Mouse (Mus musculus): ENCODE results near the gene Hdlbp. TPM values are rescaled to one million over a fixed set of nuclear protein-coding genes. Genes with fewer than 3 reads are reported as not detected.
"Not testable (repeated sequence)": the region's sequence is repeated elsewhere in the genome, so short reads cannot be mapped to it uniquely, and the experiment has no call there.

The Hdlbp gene
- polyA plus RNA-seq, 1 experiment, result 154 TPM

DNA sequence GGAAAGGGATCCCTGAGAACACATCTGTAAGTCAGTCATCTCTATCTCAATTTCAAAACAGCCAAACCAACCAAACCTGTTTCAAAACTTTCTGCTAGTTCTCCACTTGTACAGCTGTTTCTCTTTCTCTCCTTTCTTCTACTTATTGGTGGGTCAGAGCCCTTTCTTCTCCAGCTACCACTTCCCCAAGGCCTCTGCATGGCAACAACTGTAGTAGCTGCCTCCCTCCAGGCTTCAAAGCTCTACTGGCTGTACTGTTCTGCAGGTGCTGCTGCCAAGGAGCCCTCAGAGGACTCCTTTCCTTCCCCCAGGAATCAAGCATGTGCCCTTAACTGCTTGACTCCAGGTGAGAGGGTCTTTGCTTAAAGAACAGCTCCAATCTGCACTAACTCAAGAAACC is 12.9 kb downstream of the Hdlbp start:
- H3K36me3 ChIP-seq (ENCODE audit: control insufficient read depth, insufficient read depth), result no peaks in the 10 kb centered on the region
- no peaks in the 10 kb centered on the region for H3K27me3 ChIP-seq (ENCODE audit: control insufficient read depth, insufficient read depth, insufficient read length)
- no peak overlapping the region for H3K4me3 ChIP-seq
- peaks cover 60% of the 10 kb centered on the region for H3K79me2 ChIP-seq (ENCODE audit: control insufficient read depth, insufficient read depth)
- H3ac ChIP-seq (ENCODE audit: control insufficient read depth, insufficient read length), result no peak overlapping the region
- TF ChIP-seq POLR2AphosphoS2 (IDR thresholded peaks at IDR 0.05; ENCODE audit: insufficient read length, low read depth) (no peak), USF1 (IDR thresholded peaks at IDR 0.05; ENCODE audit: low read depth) (no peak), MYOG (IDR thresholded peaks at IDR 0.05; ENCODE audit: control insufficient read depth in 1 of 3, insufficient read depth in 1 of 3, insufficient read length in 2 of 3, low read depth in 2 of 3) (no peak), REST (IDR thresholded peaks at IDR 0.05; ENCODE audit: insufficient read depth, insufficient read length) (no peak), TCF3 (IDR thresholded peaks at IDR 0.05; ENCODE audit: insufficient read length, low read depth) (no peak), POLR2A (IDR thresholded peaks at IDR 0.05; ENCODE audit: insufficient read length, low read depth) (no peak), E2F4 (IDR thresholded peaks at IDR 0.05; ENCODE audit: insufficient read depth) (no peak), TCF12 (IDR thresholded peaks at IDR 0.05; ENCODE audit: insufficient read depth, poor library complexity, severe bottlenecking) (no peak), CEBPB (IDR thresholded peaks at IDR 0.05; ENCODE audit: insufficient read depth, poor library complexity, severe bottlenecking) (no peak), MYOD1 (IDR thresholded peaks at IDR 0.05; ENCODE audit: control insufficient read depth in 1 of 3, insufficient read length in 2 of 3, low read depth in 2 of 3) (no peak)
- H3K4me2 ChIP-seq (ENCODE audit: low read depth), result no peak overlapping the region

DNA sequence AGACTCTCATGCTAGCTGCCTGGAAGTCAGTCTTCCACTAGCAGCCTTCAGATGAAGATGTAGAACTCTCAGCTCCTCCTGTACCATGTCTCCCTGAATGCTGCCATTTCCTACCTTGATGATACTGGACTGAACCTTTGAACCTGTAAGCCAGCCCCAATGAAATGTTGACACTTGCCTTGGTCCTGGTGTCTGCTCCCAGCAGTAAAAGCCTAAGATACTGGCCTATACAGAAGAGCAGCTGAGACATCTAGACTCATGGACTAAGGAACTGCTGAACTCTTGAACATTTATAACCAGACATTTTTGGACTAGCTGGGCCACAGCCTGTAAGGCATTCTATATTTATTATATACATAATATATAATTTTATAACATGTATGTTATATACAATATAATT is 13.5 kb downstream of the Hdlbp start:
- H3K4me3 ChIP-seq, result no peak overlapping the region
- H3K27me3 ChIP-seq (ENCODE audit: control insufficient read depth, insufficient read depth, insufficient read length), result no peaks in the 10 kb centered on the region
- H3K36me3 ChIP-seq (ENCODE audit: control insufficient read depth, insufficient read depth), result no peaks in the 10 kb centered on the region
- no peak for TF ChIP-seq REST (IDR thresholded peaks at IDR 0.05; ENCODE audit: insufficient read depth, insufficient read length)
- TF ChIP-seq POLR2AphosphoS2 (IDR thresholded peaks at IDR 0.05; ENCODE audit: insufficient read length, low read depth), result no peak
- TF ChIP-seq E2F4 (IDR thresholded peaks at IDR 0.05; ENCODE audit: insufficient read depth), result no peak
- no peak for TF ChIP-seq USF1 (IDR thresholded peaks at IDR 0.05; ENCODE audit: low read depth)
- no peak for TF ChIP-seq MYOD1 (IDR thresholded peaks at IDR 0.05; ENCODE audit: control insufficient read depth in 1 of 3, insufficient read length in 2 of 3, low read depth in 2 of 3)
- no peak for TF ChIP-seq SRF (IDR thresholded peaks at IDR 0.05; ENCODE audit: control insufficient read depth, insufficient read length, low read depth)
- no peak overlapping the region for H3ac ChIP-seq (ENCODE audit: control insufficient read depth, insufficient read length)
- peaks cover 56% of the 10 kb centered on the region for H3K79me2 ChIP-seq (ENCODE audit: control insufficient read depth, insufficient read depth)
- H3K4me2 ChIP-seq (ENCODE audit: low read depth), result no peak overlapping the region

DNA sequence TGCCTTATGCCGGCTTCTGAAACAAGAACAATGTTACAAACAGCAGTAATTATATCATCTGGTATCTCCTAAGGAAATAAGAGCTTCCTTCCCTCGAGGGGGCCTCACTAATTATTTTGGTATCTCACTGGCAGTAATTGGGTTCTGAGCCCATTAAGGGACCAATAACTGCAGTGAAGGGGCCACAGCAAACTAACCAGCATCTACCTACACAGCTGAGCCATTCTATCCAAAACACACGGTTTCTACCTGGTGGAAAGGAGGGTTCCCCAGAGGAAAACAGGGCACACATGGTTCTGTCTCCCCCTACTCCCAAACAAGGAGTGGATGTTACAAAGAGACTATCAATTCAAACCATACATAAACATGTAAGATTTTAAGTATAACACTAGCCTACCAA is 19.5 kb downstream of the Hdlbp start:
- Histone ChIP-seq H3K4me3 (no peak overlapping the region), H3K79me2 (ENCODE audit: control insufficient read depth, insufficient read depth) (peaks cover 53% of the 10 kb centered on the region), H3K4me2 (ENCODE audit: low read depth) (no peak overlapping the region), H3ac (ENCODE audit: control insufficient read depth, insufficient read length) (no peak overlapping the region), H3K36me3 (ENCODE audit: control insufficient read depth, insufficient read depth) (no peaks in the 10 kb centered on the region), H3K27me3 (ENCODE audit: control insufficient read depth, insufficient read depth, insufficient read length) (no peaks in the 10 kb centered on the region)
- TF ChIP-seq REST (IDR thresholded peaks at IDR 0.05; ENCODE audit: insufficient read depth, insufficient read length) (no peak), POLR2A (IDR thresholded peaks at IDR 0.05; ENCODE audit: insufficient read length, low read depth) (no peak), TCF12 (IDR thresholded peaks at IDR 0.05; ENCODE audit: insufficient read depth, poor library complexity, severe bottlenecking) (no peak), SRF (IDR thresholded peaks at IDR 0.05; ENCODE audit: control insufficient read depth, insufficient read length, low read depth) (no peak), MYOG (IDR thresholded peaks at IDR 0.05; ENCODE audit: control insufficient read depth in 1 of 3, insufficient read depth in 1 of 3, insufficient read length in 2 of 3, low read depth in 2 of 3) (no peak)

DNA sequence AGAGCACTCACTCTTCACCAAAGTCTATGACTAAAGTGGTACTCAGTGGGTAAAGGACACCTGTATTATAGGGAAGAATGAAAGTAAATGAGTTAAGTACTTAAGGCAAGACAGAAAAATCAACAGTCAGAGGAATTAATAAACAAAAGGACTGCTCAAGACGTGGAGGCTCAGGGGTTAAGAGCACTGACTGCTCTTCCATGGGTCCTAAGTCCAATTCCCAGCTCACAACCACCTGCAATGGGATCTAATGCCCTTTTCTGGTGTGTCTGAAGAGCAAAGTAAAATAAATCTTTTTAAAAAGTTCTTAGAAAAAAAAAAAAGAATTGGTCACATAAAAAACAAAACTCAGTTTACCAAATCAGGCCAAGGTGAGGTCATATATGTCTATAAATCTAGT is 20.3 kb downstream of the Hdlbp start:
- no peak for TF ChIP-seq MYOD1 (IDR thresholded peaks at IDR 0.05; ENCODE audit: control insufficient read depth in 1 of 3, insufficient read length in 2 of 3, low read depth in 2 of 3)
- TF ChIP-seq SRF (IDR thresholded peaks at IDR 0.05; ENCODE audit: control insufficient read depth, insufficient read length, low read depth), result no peak
- no peak for TF ChIP-seq E2F4 (IDR thresholded peaks at IDR 0.05; ENCODE audit: insufficient read depth)
- TF ChIP-seq USF1 (IDR thresholded peaks at IDR 0.05; ENCODE audit: low read depth), result no peak
- no peak for TF ChIP-seq MYOG (IDR thresholded peaks at IDR 0.05; ENCODE audit: control insufficient read depth in 1 of 3, insufficient read depth in 1 of 3, insufficient read length in 2 of 3, low read depth in 2 of 3)
- no peak for TF ChIP-seq POLR2A (IDR thresholded peaks at IDR 0.05; ENCODE audit: insufficient read length, low read depth)
- no peak for TF ChIP-seq TCF12 (IDR thresholded peaks at IDR 0.05; ENCODE audit: insufficient read depth, poor library complexity, severe bottlenecking)
- TF ChIP-seq TCF3 (IDR thresholded peaks at IDR 0.05; ENCODE audit: insufficient read length, low read depth), result no peak
- TF ChIP-seq POLR2AphosphoS2 (IDR thresholded peaks at IDR 0.05; ENCODE audit: insufficient read length, low read depth), result no peak
- TF ChIP-seq REST (IDR thresholded peaks at IDR 0.05; ENCODE audit: insufficient read depth, insufficient read length), result no peak
- Histone ChIP-seq H3K4me2 (ENCODE audit: low read depth) (no peak overlapping the region), H3K36me3 (ENCODE audit: control insufficient read depth, insufficient read depth) (no peaks in the 10 kb centered on the region), H3ac (ENCODE audit: control insufficient read depth, insufficient read length) (no peak overlapping the region), H3K27me3 (ENCODE audit: control insufficient read depth, insufficient read depth, insufficient read length) (no peaks in the 10 kb centered on the region), H3K79me2 (ENCODE audit: control insufficient read depth, insufficient read depth) (peaks cover 48% of the 10 kb centered on the region), H3K4me3 (no peak overlapping the region)

DNA sequence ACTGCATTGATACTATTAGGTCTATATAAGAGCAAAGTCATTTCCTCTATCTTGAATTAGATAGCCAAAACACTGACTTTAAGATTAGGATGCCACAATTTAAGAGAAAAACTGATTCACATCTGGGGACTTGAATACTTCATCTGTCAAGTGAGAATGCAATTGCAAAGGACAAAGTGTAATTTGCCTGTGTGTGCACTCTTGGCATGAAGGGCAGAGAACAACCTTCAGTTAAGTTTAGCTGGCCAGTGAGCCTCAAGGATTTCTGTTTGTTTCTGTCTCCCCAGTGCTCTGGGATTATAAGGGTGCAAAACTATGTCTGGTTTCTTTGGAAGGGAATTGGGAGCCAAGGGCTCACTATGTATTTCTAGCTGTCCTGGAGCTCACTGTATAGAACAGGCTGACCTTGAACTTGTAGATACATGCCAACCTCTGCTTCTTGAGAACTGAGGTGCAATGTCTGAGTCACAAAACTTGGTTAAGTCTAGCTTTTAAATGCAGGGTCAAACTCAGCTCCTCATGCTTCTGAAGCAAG is 24.8 kb downstream of the Hdlbp start:
- no peak overlapping the region for H3ac ChIP-seq (ENCODE audit: control insufficient read depth, insufficient read length)
- H3K36me3 ChIP-seq (ENCODE audit: control insufficient read depth, insufficient read depth), result no peaks in the 10 kb centered on the region
- no peaks in the 10 kb centered on the region for H3K27me3 ChIP-seq (ENCODE audit: control insufficient read depth, insufficient read depth, insufficient read length)
- H3K79me2 ChIP-seq (ENCODE audit: control insufficient read depth, insufficient read depth), result peaks cover 32% of the 10 kb centered on the region
- TF ChIP-seq TCF12 (IDR thresholded peaks at IDR 0.05; ENCODE audit: insufficient read depth, poor library complexity, severe bottlenecking), result no peak
- TF ChIP-seq MAX (IDR thresholded peaks at IDR 0.05; ENCODE audit: low read depth), result no peak
- no peak for TF ChIP-seq USF1 (IDR thresholded peaks at IDR 0.05; ENCODE audit: low read depth)
- TF ChIP-seq MYOD1 (IDR thresholded peaks at IDR 0.05; ENCODE audit: control insufficient read depth in 1 of 3, insufficient read length in 2 of 3, low read depth in 2 of 3), result no peak
- TF ChIP-seq REST (IDR thresholded peaks at IDR 0.05; ENCODE audit: insufficient read depth, insufficient read length), result no peak
- TF ChIP-seq POLR2A (IDR thresholded peaks at IDR 0.05; ENCODE audit: insufficient read length, low read depth), result no peak
- no peak for TF ChIP-seq E2F4 (IDR thresholded peaks at IDR 0.05; ENCODE audit: insufficient read depth)
- TF ChIP-seq SRF (IDR thresholded peaks at IDR 0.05; ENCODE audit: control insufficient read depth, insufficient read length, low read depth), result no peak
- no peak for TF ChIP-seq MYOG (IDR thresholded peaks at IDR 0.05; ENCODE audit: control insufficient read depth in 1 of 3, insufficient read depth in 1 of 3, insufficient read length in 2 of 3, low read depth in 2 of 3)
- no peak for TF ChIP-seq CEBPB (IDR thresholded peaks at IDR 0.05; ENCODE audit: insufficient read depth, poor library complexity, severe bottlenecking)
- no peak for TF ChIP-seq POLR2AphosphoS2 (IDR thresholded peaks at IDR 0.05; ENCODE audit: insufficient read length, low read depth)
- TF ChIP-seq TCF3 (IDR thresholded peaks at IDR 0.05; ENCODE audit: insufficient read length, low read depth), result no peak
- no peak overlapping the region for H3K4me3 ChIP-seq
- no peak overlapping the region for H3K4me2 ChIP-seq (ENCODE audit: low read depth)

DNA sequence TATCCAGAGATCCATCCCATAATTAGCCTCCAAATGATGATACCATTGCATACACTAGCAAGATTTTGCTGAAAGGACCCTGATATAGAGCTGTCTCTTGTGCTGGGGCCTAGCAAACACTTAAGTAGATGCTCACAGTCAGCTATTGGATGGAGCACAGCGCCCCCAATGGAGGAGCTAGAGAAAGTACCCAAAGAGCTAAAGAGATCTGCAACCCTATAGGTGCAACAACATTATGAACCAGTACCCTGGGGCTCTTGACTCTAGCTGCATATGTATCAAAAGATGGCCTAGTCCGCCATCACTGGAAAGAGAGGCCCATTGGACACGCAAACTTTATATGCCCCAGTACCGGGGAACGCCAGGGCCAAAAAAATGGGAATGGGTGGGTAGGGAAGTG is 28.5 kb downstream of the Hdlbp start:
- not testable (repeated sequence) for H3K27me3 ChIP-seq (ENCODE audit: control insufficient read depth, insufficient read depth, insufficient read length); H3K36me3 ChIP-seq (ENCODE audit: control insufficient read depth, insufficient read depth); H3K4me3 ChIP-seq; H3K4me2 ChIP-seq (ENCODE audit: low read depth); H3ac ChIP-seq (ENCODE audit: control insufficient read depth, insufficient read length)
- H3K79me2 ChIP-seq (ENCODE audit: control insufficient read depth, insufficient read depth), result peaks cover 13% of the 10 kb centered on the region
